Mouse (Mus musculus): Measurements from ENCODE around the gene Tmem117.

The Tmem117 gene

DNA sequence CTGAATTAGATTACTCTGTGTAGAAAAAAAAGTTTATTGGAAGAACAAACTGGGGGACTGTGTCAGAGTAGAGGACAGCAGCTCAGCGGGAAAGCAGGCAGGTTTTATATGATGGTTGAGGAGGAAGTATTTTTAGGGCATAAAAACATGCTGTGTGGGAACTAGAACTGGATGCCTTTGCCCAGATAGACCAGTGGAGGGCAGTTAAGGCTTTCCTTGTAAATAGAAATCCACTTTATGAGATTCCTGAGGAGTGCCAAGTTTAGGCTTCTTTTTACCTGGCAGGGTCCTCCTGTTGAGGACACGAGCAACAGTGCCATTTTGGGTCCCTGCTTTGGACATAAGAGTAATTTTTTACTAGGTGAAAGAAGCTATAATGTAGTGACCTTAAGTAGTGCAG, 218.5 kb downstream of the Tmem117 start:
- no peak for DNase-seq (ENCODE audit: low read depth, low spot score)
- no peaks in the 10 kb centered on the region for H3K36me3 ChIP-seq (ENCODE audit: control insufficient read depth, insufficient read depth, low read length, poor library complexity, severe bottlenecking)

DNA sequence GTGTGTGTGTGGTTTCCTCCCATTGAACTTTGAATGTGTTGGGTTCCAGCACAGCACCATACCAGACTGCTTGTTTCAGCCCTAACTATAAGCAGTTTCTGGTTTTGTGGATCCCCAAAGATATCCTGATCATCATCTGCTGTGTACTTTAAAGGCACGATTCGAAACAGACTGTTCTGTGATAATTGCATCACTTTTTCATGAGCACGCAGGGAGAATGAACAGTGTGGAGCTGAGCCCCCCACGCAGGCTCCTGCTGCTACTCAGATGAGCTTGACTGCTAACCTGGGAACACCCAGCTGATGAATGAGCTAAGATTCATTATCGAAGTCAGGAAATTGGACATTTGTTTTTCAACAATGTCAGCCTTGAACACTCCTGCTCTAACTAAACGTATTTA, 230.6 kb downstream of the Tmem117 start:
- Histone ChIP-seq H3K36me3 (ENCODE audit: control insufficient read depth, insufficient read depth, low read length, poor library complexity, severe bottlenecking) (no peaks in the 10 kb centered on the region), H3K27me3 (ENCODE audit: control insufficient read depth, insufficient read depth, low read length, poor library complexity, severe bottlenecking) (no peaks in the 10 kb centered on the region)
- DNase-seq (ENCODE audit: low read depth, low spot score), result no peak

More for the DNA sequence above, 218.5 kb downstream of the Tmem117 start:
- no peaks in the 10 kb centered on the region for H3K27me3 ChIP-seq (ENCODE audit: control insufficient read depth, insufficient read depth, low read length, poor library complexity, severe bottlenecking)

DNA sequence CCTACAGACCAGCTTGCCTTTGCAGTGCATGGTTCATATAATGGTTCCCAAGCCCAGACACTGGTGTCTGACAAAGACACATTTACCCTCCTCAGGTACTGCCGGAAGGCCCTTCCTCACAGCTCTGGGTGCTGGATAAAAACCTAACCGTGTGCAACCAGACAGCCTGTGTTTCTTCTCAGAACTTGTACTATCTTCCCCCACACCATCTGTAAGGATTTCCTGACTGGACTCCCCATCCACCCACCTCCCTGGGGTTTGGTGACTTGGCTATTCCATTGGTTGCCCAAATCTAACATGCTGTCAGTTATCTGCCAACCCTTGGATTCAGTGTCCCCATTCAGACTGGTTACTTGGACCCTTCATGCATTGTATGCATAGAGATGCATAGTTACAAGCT, 232.1 kb downstream of the Tmem117 start:
- no peak for DNase-seq (ENCODE audit: low read depth, low spot score)
- Histone ChIP-seq H3K27me3 (ENCODE audit: control insufficient read depth, insufficient read depth, low read length, poor library complexity, severe bottlenecking) (no peaks in the 10 kb centered on the region), H3K36me3 (ENCODE audit: control insufficient read depth, insufficient read depth, low read length, poor library complexity, severe bottlenecking) (no peaks in the 10 kb centered on the region)

DNA sequence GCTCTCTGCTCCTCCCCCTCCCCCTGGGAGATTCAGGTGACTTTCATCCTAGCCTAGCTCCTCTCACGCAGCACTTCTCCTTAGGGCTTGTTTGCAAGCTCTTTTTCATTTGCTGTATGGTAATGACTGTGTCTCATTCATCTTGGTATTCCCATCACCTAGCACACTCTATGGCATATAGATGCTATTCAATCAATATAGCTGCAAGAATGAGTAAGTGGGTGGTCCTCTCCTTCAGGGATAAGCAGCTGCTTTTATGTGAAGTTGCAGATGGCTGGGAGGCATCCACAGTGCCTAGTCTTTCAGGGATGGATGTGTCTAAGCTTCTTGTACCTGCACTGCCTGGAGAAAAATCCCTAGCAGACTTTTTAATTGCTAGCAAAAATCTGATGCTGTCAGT, 235.1 kb downstream of the Tmem117 start:
- no peaks in the 10 kb centered on the region for H3K27me3 ChIP-seq (ENCODE audit: control insufficient read depth, insufficient read depth, low read length, poor library complexity, severe bottlenecking)
- no peaks in the 10 kb centered on the region for H3K36me3 ChIP-seq (ENCODE audit: control insufficient read depth, insufficient read depth, low read length, poor library complexity, severe bottlenecking)
- no peak for DNase-seq (ENCODE audit: low read depth, low spot score)

DNA sequence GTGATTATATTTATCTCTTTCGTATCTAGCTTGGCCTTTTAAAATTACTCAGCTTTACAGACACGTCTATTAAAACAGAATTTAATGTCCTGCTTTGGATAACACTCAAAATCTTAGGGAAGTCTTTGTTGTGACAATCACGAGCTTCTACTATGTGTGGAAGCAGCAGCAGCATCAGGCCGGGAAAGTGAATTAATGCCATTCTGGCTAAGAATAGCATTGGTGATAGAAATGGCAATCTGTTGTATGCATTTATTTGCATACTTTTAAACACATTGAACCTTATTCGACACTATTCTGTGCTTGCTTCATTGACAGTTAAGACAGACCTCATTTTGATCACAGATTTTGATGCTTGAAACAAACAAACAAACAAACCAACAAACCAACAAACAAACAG, 239.3 kb downstream of the Tmem117 start:
- H3K27me3 ChIP-seq (ENCODE audit: control insufficient read depth, insufficient read depth, low read length, poor library complexity, severe bottlenecking), result no peaks in the 10 kb centered on the region
- no peak for DNase-seq (ENCODE audit: low read depth, low spot score)
- no peaks in the 10 kb centered on the region for H3K36me3 ChIP-seq (ENCODE audit: control insufficient read depth, insufficient read depth, low read length, poor library complexity, severe bottlenecking)

DNA sequence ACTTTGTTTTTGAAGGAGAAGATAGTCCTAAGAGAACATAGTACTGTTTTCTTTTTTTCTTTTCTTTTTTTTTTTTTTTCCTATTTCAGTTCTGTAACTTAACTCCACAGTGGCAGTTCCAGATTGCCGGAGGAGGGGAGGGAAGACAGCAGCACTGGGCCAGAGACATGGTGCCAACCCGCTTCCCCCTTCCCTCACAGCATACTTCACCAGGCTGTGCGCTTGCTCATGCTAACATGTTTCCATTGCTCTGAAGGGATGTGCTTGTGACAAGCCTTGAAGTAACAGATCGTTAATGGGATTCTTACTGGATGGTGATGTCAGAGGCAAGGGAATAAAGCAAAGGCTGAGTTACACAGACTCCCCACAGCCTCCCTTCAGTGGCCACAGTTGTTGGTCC, 256.0 kb downstream of the Tmem117 start:
- Histone ChIP-seq H3K27me3 (ENCODE audit: control insufficient read depth, insufficient read depth, low read length, poor library complexity, severe bottlenecking) (no peaks in the 10 kb centered on the region), H3K36me3 (ENCODE audit: control insufficient read depth, insufficient read depth, low read length, poor library complexity, severe bottlenecking) (no peaks in the 10 kb centered on the region)
- DNase-seq (ENCODE audit: low read depth, low spot score), result no peak

DNA sequence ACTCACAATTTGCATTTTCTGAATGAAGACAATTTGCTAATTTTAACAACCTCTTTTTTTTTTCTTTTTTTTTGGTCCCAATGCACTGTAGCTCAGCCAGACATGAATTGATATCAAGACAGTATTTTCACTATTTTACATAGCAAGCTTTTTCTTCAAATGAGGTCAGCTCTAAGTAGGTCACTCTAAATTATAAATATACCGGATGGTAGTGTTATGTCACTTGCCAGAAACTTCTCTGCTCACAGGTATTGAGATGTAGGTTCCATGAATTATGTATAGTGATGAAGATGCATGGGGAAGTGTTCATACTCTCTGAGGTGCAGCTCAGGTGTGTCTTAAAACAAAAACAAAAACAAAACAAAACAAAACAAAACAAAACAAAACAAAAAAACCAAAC, 264.2 kb downstream of the Tmem117 start:
- no peak for DNase-seq (ENCODE audit: low read depth, low spot score)
- Histone ChIP-seq H3K36me3 (ENCODE audit: control insufficient read depth, insufficient read depth, low read length, poor library complexity, severe bottlenecking) (no peaks in the 10 kb centered on the region), H3K27me3 (ENCODE audit: control insufficient read depth, insufficient read depth, low read length, poor library complexity, severe bottlenecking) (no peaks in the 10 kb centered on the region)

DNA sequence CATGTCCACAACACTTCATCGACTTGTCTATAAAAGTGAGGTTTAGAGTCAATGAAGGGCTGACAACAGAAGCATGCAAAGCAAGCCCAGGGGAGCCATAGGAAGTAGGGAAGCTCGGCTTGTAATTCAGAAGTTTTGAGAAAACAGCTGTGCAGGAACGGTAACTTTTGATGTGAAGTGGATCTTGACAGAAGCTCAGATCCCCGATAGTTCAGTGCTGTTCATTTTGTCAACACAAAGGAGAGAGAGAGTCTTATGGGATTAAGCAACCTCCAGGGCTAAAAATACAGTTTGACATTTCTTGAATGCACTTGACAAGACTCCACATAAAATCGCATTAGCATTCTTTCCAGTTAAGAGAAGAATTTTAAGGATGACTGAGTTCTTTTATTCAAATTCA, 265.1 kb downstream of the Tmem117 start:
- Histone ChIP-seq H3K36me3 (ENCODE audit: control insufficient read depth, insufficient read depth, low read length, poor library complexity, severe bottlenecking) (no peaks in the 10 kb centered on the region), H3K27me3 (ENCODE audit: control insufficient read depth, insufficient read depth, low read length, poor library complexity, severe bottlenecking) (no peaks in the 10 kb centered on the region)
- no peak for DNase-seq (ENCODE audit: low read depth, low spot score)

DNA sequence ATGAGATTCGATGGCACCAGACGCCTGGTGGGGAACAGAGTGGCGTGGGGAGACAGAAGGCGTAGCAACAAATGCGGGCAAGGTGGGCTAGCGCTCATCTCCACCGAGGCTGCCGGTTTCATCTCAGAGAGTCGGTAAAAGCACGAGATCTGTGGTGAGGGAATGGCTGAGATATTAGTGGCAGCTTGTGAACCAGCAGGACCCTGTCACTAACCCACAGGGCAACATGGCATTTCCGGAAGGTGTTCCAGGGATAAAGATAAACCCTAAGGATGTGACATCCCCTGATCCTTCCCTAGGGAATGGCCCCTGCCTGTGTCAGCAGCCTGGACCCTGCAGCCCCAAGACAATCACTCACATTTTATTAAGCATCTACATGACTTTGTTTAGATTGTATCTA, 266.6 kb downstream of the Tmem117 start:
- DNase-seq (ENCODE audit: low read depth, low spot score), result no peak
- no peaks in the 10 kb centered on the region for H3K36me3 ChIP-seq (ENCODE audit: control insufficient read depth, insufficient read depth, low read length, poor library complexity, severe bottlenecking)
- no peaks in the 10 kb centered on the region for H3K27me3 ChIP-seq (ENCODE audit: control insufficient read depth, insufficient read depth, low read length, poor library complexity, severe bottlenecking)

DNA sequence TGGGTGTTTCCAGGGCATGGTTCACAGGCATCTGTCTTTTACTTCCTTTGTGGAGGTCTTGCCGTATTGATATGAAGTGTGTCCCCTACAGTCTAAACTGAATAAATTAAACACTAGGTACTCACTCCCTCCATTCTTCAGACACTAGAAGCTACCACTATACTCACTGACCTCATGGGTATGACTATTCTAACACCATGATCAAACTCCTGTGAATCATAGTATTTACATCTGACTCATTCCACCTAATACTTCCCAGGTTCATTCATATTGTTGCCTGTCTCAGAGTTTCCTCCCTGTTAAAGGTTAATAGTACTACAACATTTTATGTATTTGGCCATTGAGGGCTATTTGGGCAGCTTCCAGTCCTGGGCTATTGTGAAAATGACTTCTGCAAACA, 274.2 kb downstream of the Tmem117 start:
- H3K36me3 ChIP-seq (ENCODE audit: control insufficient read depth, insufficient read depth, low read length, poor library complexity, severe bottlenecking), result no peaks in the 10 kb centered on the region
- no peak for DNase-seq (ENCODE audit: low read depth, low spot score)
- H3K27me3 ChIP-seq (ENCODE audit: control insufficient read depth, insufficient read depth, low read length, poor library complexity, severe bottlenecking), result no peaks in the 10 kb centered on the region

DNA sequence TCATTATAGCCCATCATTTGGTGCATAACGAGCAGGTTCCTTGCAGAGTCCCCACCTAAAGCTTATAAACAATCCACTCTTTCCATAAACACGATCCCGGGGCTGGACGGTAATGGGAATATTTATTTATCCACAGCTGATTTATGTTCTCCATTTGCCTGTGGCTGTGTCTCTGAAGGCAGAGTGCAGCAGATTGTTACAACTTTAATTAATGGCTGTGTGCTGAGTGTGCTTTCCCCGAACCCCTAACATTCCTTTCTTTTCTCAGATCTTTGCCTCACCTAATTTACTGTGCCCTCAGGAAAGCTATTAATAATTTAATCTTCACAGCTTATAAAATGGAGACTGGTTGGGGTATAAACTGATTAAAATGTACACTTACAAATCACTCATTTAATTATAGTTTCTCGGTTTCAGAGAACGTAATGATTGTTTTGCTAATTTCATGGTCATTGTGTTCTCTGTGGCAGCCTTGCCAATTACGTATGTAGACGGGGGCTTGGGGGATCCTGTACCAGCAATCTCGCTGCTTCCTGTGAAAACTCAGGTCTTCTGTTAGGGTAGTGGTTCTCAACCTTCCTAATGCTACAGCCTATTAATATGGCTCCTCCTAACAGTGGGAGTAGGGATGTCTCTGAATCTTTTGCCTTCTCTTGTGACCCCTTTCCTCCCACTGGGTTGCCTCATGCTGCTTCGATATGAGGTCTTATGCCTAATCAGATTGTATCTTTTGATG, 275.8 kb downstream of the Tmem117 start:
- no peaks in the 10 kb centered on the region for H3K36me3 ChIP-seq (ENCODE audit: control insufficient read depth, insufficient read depth, low read length, poor library complexity, severe bottlenecking)
- DNase-seq (ENCODE audit: low read depth, low spot score), result no peak

DNA sequence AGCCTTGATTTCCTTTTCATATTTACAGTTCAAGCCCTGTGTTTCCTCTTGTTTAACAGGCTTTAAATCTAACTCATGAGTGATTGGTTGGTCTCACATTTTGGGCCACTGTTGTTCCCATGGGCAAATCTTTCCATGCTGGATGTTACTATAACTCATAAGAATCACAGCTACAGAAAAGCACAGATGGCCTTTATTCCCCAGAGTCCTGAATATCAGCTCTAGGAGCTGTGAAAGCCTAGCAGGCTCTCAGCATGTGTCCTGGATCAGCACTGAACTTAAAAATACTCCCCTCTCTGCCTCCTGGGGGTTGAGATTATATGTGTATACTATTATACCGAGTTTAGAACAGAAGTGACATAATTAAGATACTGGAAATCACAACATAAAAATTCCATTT, 292.6 kb downstream of the Tmem117 start:
- DNase-seq (ENCODE audit: low read depth, low spot score), result no peak
- no peaks in the 10 kb centered on the region for H3K27me3 ChIP-seq (ENCODE audit: control insufficient read depth, insufficient read depth, low read length, poor library complexity, severe bottlenecking)
- no peaks in the 10 kb centered on the region for H3K36me3 ChIP-seq (ENCODE audit: control insufficient read depth, insufficient read depth, low read length, poor library complexity, severe bottlenecking)

More for the DNA sequence above, 275.8 kb downstream of the Tmem117 start:
- no peaks in the 10 kb centered on the region for H3K27me3 ChIP-seq (ENCODE audit: control insufficient read depth, insufficient read depth, low read length, poor library complexity, severe bottlenecking)

DNA sequence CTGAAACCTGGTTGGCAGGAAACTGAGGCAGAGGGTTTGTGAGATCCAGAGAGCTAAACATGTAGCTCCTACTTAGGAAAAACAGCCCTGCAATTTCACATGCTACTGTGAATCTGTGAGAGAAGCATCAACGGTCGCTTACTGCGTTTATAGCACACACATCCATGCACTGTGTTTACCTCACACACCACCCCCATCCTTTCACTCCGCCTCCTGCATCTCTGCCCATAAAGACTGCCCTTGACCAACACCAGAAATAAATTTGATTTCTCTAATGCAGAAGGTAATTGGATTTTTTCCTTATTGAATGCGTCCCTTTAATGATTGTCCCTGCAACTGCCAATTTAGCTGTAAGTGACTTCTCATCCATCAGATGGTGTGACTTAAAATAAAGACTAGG, 299.0 kb downstream of the Tmem117 start:
- no peaks in the 10 kb centered on the region for H3K36me3 ChIP-seq (ENCODE audit: control insufficient read depth, insufficient read depth, low read length, poor library complexity, severe bottlenecking)
- H3K27me3 ChIP-seq (ENCODE audit: control insufficient read depth, insufficient read depth, low read length, poor library complexity, severe bottlenecking), result no peaks in the 10 kb centered on the region
- no peak for DNase-seq (ENCODE audit: low read depth, low spot score)

DNA sequence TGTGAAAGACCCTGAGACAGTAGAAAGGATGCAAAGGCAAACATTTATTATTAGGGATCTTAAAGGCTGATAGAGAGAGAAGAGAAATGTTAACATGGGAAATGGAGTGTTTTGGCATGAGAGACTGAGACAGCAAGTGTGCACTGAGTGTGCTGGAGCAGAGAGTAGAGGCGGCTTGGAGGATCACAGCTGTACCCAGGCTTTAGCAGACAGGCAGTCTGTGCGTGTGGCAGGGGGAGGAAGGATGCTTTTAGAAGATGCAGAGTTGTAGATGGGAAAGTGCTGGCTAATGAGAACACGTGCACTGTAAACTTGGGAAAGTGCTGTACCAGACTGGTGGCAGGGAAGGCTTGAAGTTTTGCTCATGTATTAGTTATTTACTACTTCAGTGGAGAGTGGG, 301.7 kb downstream of the Tmem117 start:
- Histone ChIP-seq H3K27me3 (ENCODE audit: control insufficient read depth, insufficient read depth, low read length, poor library complexity, severe bottlenecking) (no peaks in the 10 kb centered on the region), H3K36me3 (ENCODE audit: control insufficient read depth, insufficient read depth, low read length, poor library complexity, severe bottlenecking) (no peaks in the 10 kb centered on the region)
- DNase-seq (ENCODE audit: low read depth, low spot score), result no peak

DNA sequence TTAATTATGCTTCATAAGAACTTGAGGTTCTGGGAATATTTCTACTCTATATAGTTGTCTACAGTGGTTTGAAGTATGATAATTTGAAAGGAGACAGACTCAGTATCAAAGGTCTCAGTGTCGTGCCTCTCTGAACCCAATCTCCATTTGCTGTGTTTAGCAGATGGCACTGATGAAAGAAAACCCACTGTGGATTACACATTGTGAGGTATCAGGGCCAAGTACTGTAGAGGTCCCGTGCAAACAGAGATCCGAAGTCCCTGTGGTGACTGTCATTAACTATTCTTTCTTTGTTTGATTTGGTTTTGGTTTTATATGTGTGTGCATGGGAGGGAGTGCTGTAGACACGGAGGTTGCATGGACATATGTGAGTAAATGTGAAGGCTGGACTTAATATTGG, 304.0 kb downstream of the Tmem117 start:
- DNase-seq (ENCODE audit: low read depth, low spot score), result no peak
- no peaks in the 10 kb centered on the region for H3K36me3 ChIP-seq (ENCODE audit: control insufficient read depth, insufficient read depth, low read length, poor library complexity, severe bottlenecking)

DNA sequence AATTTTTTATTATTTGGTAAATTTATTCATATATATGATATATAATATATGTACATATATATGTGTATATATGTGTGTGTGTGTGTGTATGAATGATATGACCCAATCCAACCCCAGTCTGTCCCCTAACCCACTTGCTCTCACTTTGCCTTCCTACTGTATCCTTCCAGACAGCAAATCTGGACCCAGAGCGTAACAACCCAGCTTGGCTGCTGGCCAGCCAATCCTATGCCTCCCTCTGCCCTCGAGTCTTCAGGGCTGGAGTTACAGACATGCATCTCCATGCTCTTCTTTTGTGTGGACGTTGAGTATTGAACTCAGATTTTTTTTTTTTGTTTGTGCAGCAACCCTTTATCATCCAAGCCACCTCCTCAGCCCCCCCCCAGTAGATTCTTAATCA, 304.4 kb downstream of the Tmem117 start:
- Histone ChIP-seq H3K36me3 (ENCODE audit: control insufficient read depth, insufficient read depth, low read length, poor library complexity, severe bottlenecking) (no peaks in the 10 kb centered on the region), H3K27me3 (ENCODE audit: control insufficient read depth, insufficient read depth, low read length, poor library complexity, severe bottlenecking) (no peaks in the 10 kb centered on the region)
- DNase-seq (ENCODE audit: low read depth, low spot score), result no peak

More for the DNA sequence above, 304.0 kb downstream of the Tmem117 start:
- H3K27me3 ChIP-seq (ENCODE audit: control insufficient read depth, insufficient read depth, low read length, poor library complexity, severe bottlenecking), result no peaks in the 10 kb centered on the region
